Mouse (Mus musculus) megakaryocyte, embryonic 14.5 days (primary cell): ENCODE results near the gene Dgke.

Experiments used
- FLI1 ChIP-seq: IDR thresholded peaks from 2 replicates; pipeline ENCODE4 v1.6.1; 2012; ENCODE audit warnings: low read length, inconsistent platforms, mixed read lengths
- GATA1 ChIP-seq: IDR thresholded peaks from 3 replicates; pipeline ENCODE4 v1.6.1; 2012; ENCODE audit warnings: mixed read lengths, low read length, inconsistent platforms, borderline replicate concordance

DNA sequence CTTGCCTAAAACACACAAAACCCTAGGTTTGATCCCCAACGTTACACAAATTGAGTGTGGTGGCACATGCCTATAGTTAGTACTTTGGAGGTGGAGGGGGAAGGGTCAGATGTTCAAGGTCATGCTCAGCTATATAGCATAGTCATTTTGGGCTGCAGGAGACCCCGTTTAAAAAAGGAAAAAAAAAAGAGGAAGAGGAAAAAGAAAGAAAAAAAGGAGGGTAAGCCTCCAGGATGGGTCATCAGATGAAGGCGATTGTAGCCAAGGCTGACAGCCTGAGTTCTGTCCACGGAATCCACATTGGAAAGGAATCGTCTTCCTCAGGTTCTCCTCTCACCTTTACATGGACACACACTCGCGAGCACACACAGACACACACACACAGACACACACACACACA is 72.2 kb downstream of the Dgke start:
- no peak for TF ChIP-seq GATA1
- TF ChIP-seq FLI1: no peak
